Mouse (Mus musculus) adrenal gland, postnatal 36 days (tissue): ENCODE data around the gene Inmt. TPM values are rescaled to one million over a fixed set of nuclear protein-coding genes. Genes with fewer than 3 reads are reported as not detected.

Source experiments
- DNase-seq, 2 experiments: peaks; one replicate each; pipeline ENCODE4 v3.0.0; 2021; ENCODE audit warnings: mixed read lengths in 1 of 2
- total RNA-seq, 2 experiments: library from RNA; stranded (reverse); gene quantifications; 2 replicates each; pipeline ENCODE4 v1.2.3; 2021

The Inmt gene
- total RNA-seq, 2 experiments from 2014 or later = 8.1 to 10.1 TPM

- no peak for DNase-seq
These were observed 5.0 kb downstream of the Inmt start for GRCm38 (mm10) chr6:55169818-55170217.

- DNase-seq = peak; percentile 71 to 74
These were observed 7.9 kb downstream of the Inmt start for GRCm38 (mm10) chr6:55166777-55167463.

GRCm38 (mm10) chr6:55163046-55163584 is 11.7 kb downstream of the Inmt start:
- no peak for DNase-seq

- no peak for DNase-seq
These were observed 13.5 kb downstream of the Inmt start for GRCm38 (mm10) chr6:55161311-55161761.

- DNase-seq = no peak
These were observed 15.6 kb downstream of the Inmt start for GRCm38 (mm10) chr6:55159256-55159655.

- DNase-seq = no peak
These were observed 22.6 kb downstream of the Inmt start for GRCm38 (mm10) chr6:55152226-55152625.

GRCm38 (mm10) chr6:55146138-55146537 is 28.7 kb downstream of the Inmt start:
- no peak for DNase-seq

- no peak for DNase-seq
These were observed 29.6 kb downstream of the Inmt start for GRCm38 (mm10) chr6:55145285-55145684.

GRCm38 (mm10) chr6:55138343-55138742 is 36.5 kb downstream of the Inmt start:
- no peak for DNase-seq

GRCm38 (mm10) chr6:55133425-55133824 is 41.4 kb downstream of the Inmt start:
- no peak for DNase-seq

GRCm38 (mm10) chr6:55132794-55133193 is 42.0 kb downstream of the Inmt start, which contains the start of gene Crhr2:
Crhr2 (minus strand) TSS chr6:55133016.
- DNase-seq = no peak

GRCm38 (mm10) chr6:55131301-55131700 is 43.5 kb downstream of the Inmt start:
- no peak for DNase-seq

- DNase-seq = no peak
These were observed 44.2 kb downstream of the Inmt start for GRCm38 (mm10) chr6:55130631-55131030.

GRCm38 (mm10) chr6:55128391-55128790 is 46.5 kb downstream of the Inmt start:
- DNase-seq = peak in 1 of 2 experiments; percentile 25

GRCm38 (mm10) chr6:55126576-55126975 is 48.3 kb downstream of the Inmt start:
- peak in 1 of 2 experiments; percentile 11 for DNase-seq

- no peak for DNase-seq
These were observed 51.8 kb downstream of the Inmt start for GRCm38 (mm10) chr6:55123056-55123455.

Other genes with a start within 250 kb of the Inmt start
- gene Nod1, start 202.4 kb downstream of the Inmt start, total RNA-seq = 10 to 100 TPM in 1 of 2 experiments, 1 to 10 TPM in 1; 8.7 to 11.6 TPM
- 1 to 10 TPM; 4.7 to 9.5 TPM for gene Ggct, start 182.1 kb downstream of the Inmt start, total RNA-seq
- gene Gars, start 137.0 kb downstream of the Inmt start, total RNA-seq = 100 to 1,000 TPM in 1 of 2 experiments, 10 to 100 TPM in 1; 79.6 to 101 TPM
- gene Crhr2, start 42.0 kb downstream of the Inmt start, total RNA-seq = not detected
- gene Mindy4, start 28.3 kb upstream of the Inmt start, total RNA-seq = 1 to 10 TPM; 3.9 to 5.3 TPM
- 10 to 100 TPM; 45.2 to 72.8 TPM for gene Aqp1, start 161.4 kb upstream of the Inmt start, total RNA-seq
- not detected for gene Ghrhr, start 201.3 kb upstream of the Inmt start, total RNA-seq